Mouse (Mus musculus) embryonic facial prominence, embryonic 10.5 days (tissue): Measurements from ENCODE around the gene Gm10912. TPM values are rescaled to one million over a fixed set of nuclear protein-coding genes. Genes with fewer than 3 reads are reported as not detected.
"Not testable (repeated sequence)": the region's sequence is repeated elsewhere in the genome, so short reads cannot be mapped to it uniquely, and the experiment has no call there.

Experiments used
- DNase-seq: peaks from one replicate; pipeline ENCODE4 v3.0.0-alpha.2; 2017; ENCODE audit warnings: low spot score
- H3K27ac ChIP-seq: fragments of 300-500 bp; sonication (generic); replicated peaks from 2 replicates; pipeline ENCODE4 v1.5.1; 2016; ENCODE audit warnings: mild to moderate bottlenecking
- H3K27me3 ChIP-seq: fragments of 300-500 bp; sonication (generic); replicated peaks from 2 replicates; pipeline ENCODE4 v1.6.1; 2016; ENCODE audit warnings: low read depth, mild to moderate bottlenecking; ENCODE audit not compliant: poor library complexity, severe bottlenecking
- H3K36me3 ChIP-seq: fragments of 300-500 bp; sonication (generic); replicated peaks from 2 replicates; pipeline ENCODE4 v1.6.1; 2016; ENCODE audit warnings: mild to moderate bottlenecking, moderate library complexity
- H3K4me1 ChIP-seq: fragments of 300-500 bp; sonication (generic); 2 replicates; pipeline ENCODE4 v1.6.1; 2016
- H3K4me3 ChIP-seq: fragments of 300-500 bp; sonication (generic); 2 replicates; pipeline ENCODE4 v1.5.1; 2016; ENCODE audit warnings: mild to moderate bottlenecking, moderate library complexity
- H3K9me3 ChIP-seq: fragments of 300-500 bp; sonication (generic); 2 replicates; pipeline ENCODE4 v1.6.1; 2016; ENCODE audit warnings: mild to moderate bottlenecking
- WGBS: fragments of 180-500 bp; shearing (Covaris S2); methylation state at CpG from one replicate; pipeline ENCODE4 v1.1.7; 2016; 5-methylcytosine and 5-hydroxymethylcytosine counted together
- polyA plus RNA-seq: library from polyadenylated mRNA; unstranded; fragments of >200 nt; fragmentation: Nextera tagmentation; extraction: Ambion mirVana; gene quantifications from 2 replicates; pipeline ENCODE4 v1.2.1, GENCODE M21; 2016

Gene Gm10912
- polyA plus RNA-seq, 1 experiment from 2014 or later, result not detected

- no peak for DNase-seq
- Histone ChIP-seq H3K36me3 (peaks cover 66% of the 10 kb centered on the region), H3K4me1 (peaks cover 8% of the 10 kb centered on the region), H3K27ac (no peak overlapping the region), H3K9me3 (no peaks in the 10 kb centered on the region), H3K27me3 (no peaks in the 10 kb centered on the region), H3K4me3 (no peak overlapping the region)
- 86% methylated on average over 5 of the region's 5 CpGs for WGBS
Measured at GRCm38 (mm10) chr2:104041632-104042031, 24.0 kb upstream of the Gm10912 start.

GRCm38 (mm10) chr2:104042766-104043165, 22.9 kb upstream of the Gm10912 start:
- Histone ChIP-seq H3K27me3 (no peaks in the 10 kb centered on the region), H3K4me3 (no peak overlapping the region), H3K27ac (no peak overlapping the region), H3K9me3 (no peaks in the 10 kb centered on the region), H3K4me1 (peaks cover 8% of the 10 kb centered on the region), H3K36me3 (peaks cover 60% of the 10 kb centered on the region)
- no peak for DNase-seq
- WGBS, result 94% methylated on average over 15 of the region's 15 CpGs

GRCm38 (mm10) chr2:104043624-104044478, 21.8 kb upstream of the Gm10912 start:
- Histone ChIP-seq H3K27ac (peak overlapping the region; percentile 63; the same call in 1 of the 2 replicates), H3K9me3 (no peaks in the 10 kb centered on the region), H3K4me3 (no peak overlapping the region), H3K4me1 (peaks cover 8% of the 10 kb centered on the region), H3K36me3 (peaks cover 63% of the 10 kb centered on the region), H3K27me3 (no peaks in the 10 kb centered on the region)
- DNase-seq, result peak; percentile 9
- WGBS, result 40% methylated on average over 5 of the region's 5 CpGs

- Histone ChIP-seq H3K27me3 (no peaks in the 10 kb centered on the region), H3K36me3 (peaks cover 57% of the 10 kb centered on the region), H3K4me1 (peaks cover 8% of the 10 kb centered on the region), H3K9me3 (no peaks in the 10 kb centered on the region), H3K27ac (no peak overlapping the region), H3K4me3 (no peak overlapping the region)
- WGBS, result 76% methylated on average over 1 of the region's 1 CpGs
- DNase-seq, result no peak
Measured at GRCm38 (mm10) chr2:104044479-104045080, 21.0 kb upstream of the Gm10912 start.

GRCm38 (mm10) chr2:104058381-104058780, 7.2 kb upstream of the Gm10912 start:
- peaks cover 53% of the 10 kb centered on the region for H3K36me3 ChIP-seq
- H3K27me3 ChIP-seq, result no peaks in the 10 kb centered on the region
- H3K4me1 ChIP-seq, result no peaks in the 10 kb centered on the region
- no peaks in the 10 kb centered on the region for H3K9me3 ChIP-seq
- H3K4me3 ChIP-seq, result no peak overlapping the region
- no peak for DNase-seq
- WGBS, result 88% methylated on average over 1 of the region's 1 CpGs
- H3K27ac ChIP-seq, result no peak overlapping the region

GRCm38 (mm10) chr2:104058954-104059353, 6.7 kb upstream of the Gm10912 start:
- DNase-seq, result no peak
- H3K4me1 ChIP-seq, result no peaks in the 10 kb centered on the region
- H3K36me3 ChIP-seq, result peaks cover 48% of the 10 kb centered on the region
- H3K4me3 ChIP-seq, result no peak overlapping the region
- H3K27me3 ChIP-seq, result no peaks in the 10 kb centered on the region
- 88% methylated on average over 4 of the region's 4 CpGs for WGBS
- H3K27ac ChIP-seq, result no peak overlapping the region
- H3K9me3 ChIP-seq, result no peaks in the 10 kb centered on the region

GRCm38 (mm10) chr2:104059786-104060185, 5.8 kb upstream of the Gm10912 start:
- Histone ChIP-seq H3K36me3 (peaks cover 39% of the 10 kb centered on the region), H3K9me3 (no peaks in the 10 kb centered on the region), H3K27me3 (no peaks in the 10 kb centered on the region), H3K4me1 (no peaks in the 10 kb centered on the region), H3K27ac (no peak overlapping the region), H3K4me3 (no peak overlapping the region)
- WGBS, result 59% methylated on average over 10 of the region's 10 CpGs
- DNase-seq, result no peak

- no peaks in the 10 kb centered on the region for H3K9me3 ChIP-seq
- H3K27me3 ChIP-seq, result no peaks in the 10 kb centered on the region
- H3K4me3 ChIP-seq, result no peak overlapping the region
- H3K27ac ChIP-seq, result no peak overlapping the region
- H3K36me3 ChIP-seq, result peaks cover 27% of the 10 kb centered on the region
- WGBS, result 96% methylated on average over 6 of the region's 6 CpGs
- no peaks in the 10 kb centered on the region for H3K4me1 ChIP-seq
- DNase-seq, result no peak
Measured at GRCm38 (mm10) chr2:104060996-104061395, 4.6 kb upstream of the Gm10912 start.

- Histone ChIP-seq H3K36me3 (peaks cover 27% of the 10 kb centered on the region), H3K4me3 (no peak overlapping the region), H3K4me1 (no peaks in the 10 kb centered on the region), H3K9me3 (no peaks in the 10 kb centered on the region), H3K27me3 (no peaks in the 10 kb centered on the region), H3K27ac (no peak overlapping the region)
- DNase-seq, result no peak
Measured at GRCm38 (mm10) chr2:104062665-104063064, 3.0 kb upstream of the Gm10912 start.

GRCm38 (mm10) chr2:104064152-104064551, 1.5 kb upstream of the Gm10912 start:
- DNase-seq, result no peak
- Histone ChIP-seq H3K27me3 (no peaks in the 10 kb centered on the region), H3K9me3 (no peaks in the 10 kb centered on the region), H3K27ac (no peak overlapping the region), H3K4me1 (no peaks in the 10 kb centered on the region), H3K36me3 (peaks cover 20% of the 10 kb centered on the region), H3K4me3 (no peak overlapping the region)
- WGBS, result 87% methylated on average over 2 of the region's 2 CpGs

- not testable (repeated sequence) for H3K27ac ChIP-seq, H3K4me3 ChIP-seq, DNase-seq, H3K4me1 ChIP-seq, H3K9me3 ChIP-seq, H3K27me3 ChIP-seq, H3K36me3 ChIP-seq
- WGBS, result 84% methylated on average over 7 of the region's 7 CpGs
Measured at GRCm38 (mm10) chr2:104068450-104068849, 2.8 kb downstream of the Gm10912 start, which contains the start of gene Gm10799. Gene Gm10799 (minus strand): TSS chr2:104068550.

- peak; percentile 80 for DNase-seq
- Histone ChIP-seq H3K36me3 (peaks cover 8% of the 10 kb centered on the region), H3K4me1 (peaks cover 9% of the 10 kb centered on the region), H3K27ac (peak within 1 kb of the TSS; percentile 82), H3K9me3 (peaks cover 8% of the 10 kb centered on the region), H3K4me3 (peak within 1 kb of the TSS; percentile 56), H3K27me3 (no peaks in the 10 kb centered on the region)
- 8% methylated on average over 13 of the region's 13 CpGs for WGBS
Measured at GRCm38 (mm10) chr2:104069704-104070185, 4.1 kb downstream of the Gm10912 start, which contains the start of gene Cd59b. Gene Cd59b (plus strand): TSS chr2:104069849.

GRCm38 (mm10) chr2:104078285-104078684, 12.7 kb downstream of the Gm10912 start:
- H3K4me3 ChIP-seq, H3K27me3 ChIP-seq, DNase-seq, H3K4me1 ChIP-seq, H3K36me3 ChIP-seq, H3K9me3 ChIP-seq, H3K27ac ChIP-seq: not testable (repeated sequence)
- WGBS, result 73% methylated on average over 5 of the region's 5 CpGs
